Mouse (Mus musculus) NIH3T3 (cell line): ENCODE results near the gene Gna14.

Experiments
- DNase-seq: peaks from one replicate; pipeline ENCODE4 v3.0.0-alpha.2; 2012; ENCODE audit warnings: low read depth

Gna14 gene

GRCm38 (mm10) chr19:16511081-16511420 is 75.5 kb downstream of the Gna14 start:
- DNase-seq: no peak

GRCm38 (mm10) chr19:16514201-16514600 is 78.6 kb downstream of the Gna14 start:
- DNase-seq: peak; percentile 16

- DNase-seq: no peak
These were observed 83.0 kb downstream of the Gna14 start for GRCm38 (mm10) chr19:16518569-16518968.

GRCm38 (mm10) chr19:16520608-16521007 is 85.0 kb downstream of the Gna14 start:
- DNase-seq: no peak

GRCm38 (mm10) chr19:16526302-16526880 is 90.8 kb downstream of the Gna14 start:
- DNase-seq: no peak

- no peak for DNase-seq
These were observed 91.5 kb downstream of the Gna14 start for GRCm38 (mm10) chr19:16527031-16527430.

- DNase-seq: no peak
These were observed 92.8 kb downstream of the Gna14 start for GRCm38 (mm10) chr19:16528225-16528828.

- DNase-seq: peak; percentile 40
These were observed 93.8 kb downstream of the Gna14 start for GRCm38 (mm10) chr19:16529293-16529920.

- DNase-seq: no peak
These were observed 94.4 kb downstream of the Gna14 start for GRCm38 (mm10) chr19:16529999-16530398.

GRCm38 (mm10) chr19:16534311-16534710 is 98.7 kb downstream of the Gna14 start:
- DNase-seq: no peak

- no peak for DNase-seq
These were observed 102.9 kb downstream of the Gna14 start for GRCm38 (mm10) chr19:16538416-16538815.

- DNase-seq: no peak
These were observed 108.1 kb downstream of the Gna14 start for GRCm38 (mm10) chr19:16543688-16544087.

- peak; percentile 41 for DNase-seq
These were observed 121.4 kb downstream of the Gna14 start for GRCm38 (mm10) chr19:16556988-16557387.

GRCm38 (mm10) chr19:16557971-16558370 is 122.4 kb downstream of the Gna14 start:
- DNase-seq: peak; percentile 75

GRCm38 (mm10) chr19:16558570-16558969 is 123.0 kb downstream of the Gna14 start:
- DNase-seq: peak; percentile 89

- peak; percentile 27 for DNase-seq
These were observed 123.8 kb downstream of the Gna14 start for GRCm38 (mm10) chr19:16559243-16559896.

- DNase-seq: peak; percentile 70
These were observed 127.1 kb downstream of the Gna14 start for GRCm38 (mm10) chr19:16562676-16563075.

- no peak for DNase-seq
These were observed 141.2 kb downstream of the Gna14 start for GRCm38 (mm10) chr19:16576790-16577189.

GRCm38 (mm10) chr19:16579656-16580260 is 144.2 kb downstream of the Gna14 start:
- no peak for DNase-seq

GRCm38 (mm10) chr19:16580501-16580900 is 144.9 kb downstream of the Gna14 start:
- DNase-seq: no peak

- DNase-seq: peak; percentile 79
These were observed 149.0 kb downstream of the Gna14 start for GRCm38 (mm10) chr19:16584546-16584945.

- peak; percentile 48 for DNase-seq
These were observed 149.8 kb downstream of the Gna14 start for GRCm38 (mm10) chr19:16585379-16585778.
